Mouse (Mus musculus) forebrain, postnatal 0 days (tissue): ENCODE measurements around the gene Gm47995. TPM values are rescaled to one million over a fixed set of nuclear protein-coding genes. Genes with fewer than 3 reads are reported as not detected.
"Not testable (repeated sequence)": the region's sequence is repeated elsewhere in the genome, so short reads cannot be mapped to it uniquely, and the experiment has no call there.

Experiments used
- ATAC-seq: fragments of 200-750 bp; cut with Nextera tagmentation; 2 replicates; pipeline ENCODE4 v1.8.0; 2017; ENCODE audit warnings: mild to moderate bottlenecking, moderate library complexity
- DNase-seq: peaks from one replicate; pipeline ENCODE4 v3.0.0-alpha.2; 2015
- H3K27ac ChIP-seq: fragments of 300-500 bp; sonication (generic); 2 replicates; pipeline ENCODE4 v1.5.1; 2014; ENCODE audit warnings: low read depth, mild to moderate bottlenecking, antibody characterized with exemption, low read length, moderate library complexity, mixed read lengths
- H3K27me3 ChIP-seq: fragments of 300-500 bp; sonication (generic); 2 replicates; pipeline ENCODE4 v1.6.1; 2014; ENCODE audit warnings: mild to moderate bottlenecking, low read length, mixed read lengths; ENCODE audit not compliant: insufficient read depth
- H3K36me3 ChIP-seq: fragments of 300-500 bp; sonication (generic); 2 replicates; pipeline ENCODE4 v1.6.1; 2014; ENCODE audit warnings: mild to moderate bottlenecking, moderate library complexity; ENCODE audit not compliant: insufficient read depth
- H3K4me1 ChIP-seq: fragments of 300-500 bp; sonication (generic); 2 replicates; pipeline ENCODE4 v1.6.1; 2014; ENCODE audit warnings: antibody characterized with exemption; ENCODE audit not compliant: insufficient read depth
- H3K4me2 ChIP-seq: fragments of 300-500 bp; sonication (generic); 2 replicates; pipeline ENCODE4 v1.6.1; 2014; ENCODE audit warnings: low read depth, mild to moderate bottlenecking, moderate library complexity
- H3K4me3 ChIP-seq: fragments of 300-500 bp; sonication (generic); 2 replicates; pipeline ENCODE4 v1.5.1; 2014; ENCODE audit warnings: low read depth, low read length, mixed read lengths
- H3K9ac ChIP-seq: fragments of 300-500 bp; sonication (generic); 2 replicates; pipeline ENCODE4 v1.6.1; 2014; ENCODE audit warnings: mild to moderate bottlenecking
- H3K9me3 ChIP-seq: fragments of 300-500 bp; sonication (generic); 2 replicates; pipeline ENCODE4 v1.6.1; 2016; ENCODE audit warnings: low read length
- CTCF ChIP-seq: sonication (generic); IDR thresholded peaks from 2 replicates; pipeline ENCODE4 v1.5.1; 2016; ENCODE audit warnings: antibody characterized with exemption, control low read depth, low read depth
- WGBS: fragments of 180-500 bp; shearing (Covaris S2); extraction: QIAGEN DNeasy Blood & Tissue Kit; methylation state at CpG from one replicate; pipeline ENCODE4 v1.1.7; 2014; 5-methylcytosine and 5-hydroxymethylcytosine counted together
- polyA plus RNA-seq: library from polyadenylated mRNA; unstranded; fragments of >200 nt; fragmentation: Nextera tagmentation; extraction: Ambion mirVana; gene quantifications from 2 replicates; pipeline ENCODE4 v1.2.1, GENCODE M21; 2015
- total RNA-seq: library from RNA; depleted of rRNA; stranded (reverse); fragments of >200 nt; gene quantifications from 2 replicates; pipeline ENCODE4 v1.2.3, GENCODE M21; 2014; rRNA removed

The Gm47995 gene
- not detected in 2 replicates for total RNA-seq
- polyA plus RNA-seq: not detected in 2 replicates

DNA sequence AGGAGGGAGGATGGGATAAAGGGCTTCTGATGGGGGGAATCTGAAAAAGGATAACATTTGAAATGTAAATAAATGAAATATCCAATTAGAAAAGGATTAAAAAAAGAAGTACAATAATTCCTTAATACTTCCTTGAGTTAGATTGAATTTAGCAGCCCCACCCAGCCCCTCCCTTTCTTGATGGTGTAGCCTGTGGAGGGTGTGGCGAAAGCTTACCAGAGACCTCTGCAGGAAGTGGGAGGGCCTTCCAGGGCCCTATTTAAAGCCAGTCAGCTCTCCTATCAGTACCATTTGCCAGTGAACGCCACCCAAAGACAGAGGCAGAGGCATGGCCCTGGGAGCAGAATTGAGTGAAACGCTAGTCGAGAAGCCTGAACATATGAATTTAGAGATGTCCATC is at the start of gene Gm47995:
Gene Gm47995, plus strand, starts transcription at position 329 of the 400 bp plus-strand sequence.
- not testable (repeated sequence) for H3K9me3 ChIP-seq, H3K9ac ChIP-seq, DNase-seq, H3K4me2 ChIP-seq, H3K27me3 ChIP-seq, ATAC-seq, H3K27ac ChIP-seq, H3K4me3 ChIP-seq, H3K36me3 ChIP-seq, H3K4me1 ChIP-seq
- 65% methylated on average over 2 of the region's 4 CpGs for WGBS

DNA sequence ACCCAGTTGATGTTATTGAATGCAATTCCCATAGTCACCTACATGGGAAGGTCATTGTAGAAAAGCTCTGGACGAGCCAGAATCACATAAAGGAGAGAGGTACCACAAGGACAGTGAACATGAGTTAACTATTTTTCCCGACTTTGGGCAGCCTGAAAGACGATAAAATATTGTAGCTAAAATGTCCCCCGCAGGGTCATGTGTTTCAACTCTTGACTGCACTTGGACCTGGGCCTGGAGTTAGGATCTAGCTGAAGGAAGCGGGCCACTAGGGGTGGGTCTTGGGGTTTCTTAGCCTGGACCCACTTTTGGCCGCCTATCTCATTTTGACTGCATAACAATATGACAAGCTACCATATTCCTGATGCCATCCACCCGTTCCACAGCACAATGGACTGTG is 48.0 kb upstream of the Gm47995 start:
- no peak overlapping the region for H3K4me2 ChIP-seq

DNA sequence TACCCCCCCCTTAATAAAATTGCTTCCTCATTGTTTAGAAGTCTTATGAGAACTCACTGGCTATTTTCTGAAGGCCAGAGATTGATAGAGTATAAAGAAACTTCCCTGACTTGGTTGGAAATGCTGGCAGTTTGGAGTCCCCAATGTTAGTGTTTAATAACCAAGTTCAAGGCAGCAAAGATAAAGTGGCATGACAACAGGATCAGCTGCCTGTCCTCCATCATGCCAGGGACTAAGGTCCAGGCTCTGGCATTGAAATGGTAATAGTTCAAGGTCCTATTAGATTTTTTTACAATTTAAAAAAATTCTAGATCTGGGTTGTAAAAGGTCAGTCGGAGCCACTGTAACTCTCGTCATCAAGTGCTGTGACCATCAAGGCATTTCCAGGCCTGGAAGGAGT is 47.2 kb upstream of the Gm47995 start:
- ATAC-seq (no peak), DNase-seq (no peak)
- Histone ChIP-seq H3K36me3 (no peaks in the 10 kb centered on the region), H3K27ac (no peak overlapping the region), H3K9ac (no peak overlapping the region), H3K4me1 (no peaks in the 10 kb centered on the region), H3K27me3 (no peaks in the 10 kb centered on the region), H3K4me3 (no peak overlapping the region), H3K4me2 (no peak overlapping the region), H3K9me3 (no peaks in the 10 kb centered on the region)
- WGBS: 66% methylated on average over 2 of the region's 2 CpGs
- no peak for TF ChIP-seq CTCF

More for the DNA sequence above, 48.0 kb upstream of the Gm47995 start:
- no peak for DNase-seq
- Histone ChIP-seq H3K36me3 (no peaks in the 10 kb centered on the region), H3K4me1 (no peaks in the 10 kb centered on the region), H3K9ac (no peak overlapping the region), H3K9me3 (no peaks in the 10 kb centered on the region), H3K27me3 (no peaks in the 10 kb centered on the region), H3K4me3 (no peak overlapping the region), H3K27ac (no peak overlapping the region)
- ATAC-seq: no peak
- TF ChIP-seq CTCF: no peak
- 92% methylated on average over 7 of the region's 7 CpGs for WGBS

DNA sequence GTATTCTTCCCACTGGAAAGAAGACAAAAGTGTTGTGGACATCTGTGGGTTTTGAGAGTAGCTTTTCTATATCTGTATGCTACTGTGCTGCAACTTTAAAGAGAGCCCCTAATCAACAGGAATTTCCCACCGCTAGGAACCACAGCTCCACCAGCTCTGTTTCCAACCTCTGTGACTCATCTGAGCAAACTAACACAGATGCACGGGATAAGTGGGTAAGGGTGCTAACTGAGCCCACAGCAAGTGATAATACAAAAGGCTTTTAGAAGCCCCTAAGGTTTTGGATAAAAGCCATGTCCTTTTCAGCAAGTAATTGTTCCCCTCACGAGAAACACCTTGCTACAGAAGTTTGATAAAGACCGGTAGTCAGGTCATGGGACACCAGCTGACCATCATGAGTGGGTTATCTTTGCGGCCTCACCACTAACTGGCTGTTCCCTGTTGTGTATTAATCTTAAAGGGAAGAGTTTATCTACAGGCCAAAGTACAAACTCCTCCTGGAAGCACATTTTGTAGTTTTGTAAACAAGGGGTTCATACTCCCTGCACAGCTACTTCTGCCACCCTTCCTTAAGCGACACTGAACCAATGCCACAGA is 45.1 kb upstream of the Gm47995 start:
- H3K4me3 ChIP-seq: no peak overlapping the region
- TF ChIP-seq CTCF: no peak
- ATAC-seq (no peak), DNase-seq (no peak)
- no peak overlapping the region for H3K9ac ChIP-seq
- H3K36me3 ChIP-seq: no peaks in the 10 kb centered on the region
- H3K4me1 ChIP-seq: no peaks in the 10 kb centered on the region
- 75% methylated on average over 6 of the region's 6 CpGs for WGBS
- H3K9me3 ChIP-seq: no peaks in the 10 kb centered on the region
- H3K27me3 ChIP-seq: no peaks in the 10 kb centered on the region
- H3K4me2 ChIP-seq: no peak overlapping the region
- H3K27ac ChIP-seq: no peak overlapping the region

DNA sequence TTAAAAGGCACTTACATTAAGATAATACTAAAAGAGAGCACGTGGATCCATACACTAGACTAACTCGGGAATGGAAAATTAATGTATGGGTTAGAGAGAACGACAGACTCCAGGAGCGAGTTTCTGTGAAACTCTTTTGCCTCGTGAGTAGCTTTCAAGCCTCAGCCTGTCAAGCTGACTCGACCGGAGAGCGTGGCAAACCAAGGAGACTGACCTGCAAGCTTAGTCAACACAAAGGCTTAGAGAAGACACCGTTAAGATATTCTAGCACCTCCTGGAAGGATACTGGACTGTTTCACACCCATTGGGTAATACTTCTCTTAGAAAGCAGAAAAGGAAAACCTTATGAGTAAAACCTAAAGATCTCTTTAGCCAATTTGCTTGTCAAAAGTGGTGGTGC is 44.1 kb upstream of the Gm47995 start:
- H3K27me3 ChIP-seq, H3K27ac ChIP-seq, ATAC-seq, H3K4me2 ChIP-seq, H3K9ac ChIP-seq, H3K4me3 ChIP-seq, H3K4me1 ChIP-seq, H3K9me3 ChIP-seq, H3K36me3 ChIP-seq, DNase-seq: not testable (repeated sequence)
- 95% methylated on average over 9 of the region's 9 CpGs for WGBS

DNA sequence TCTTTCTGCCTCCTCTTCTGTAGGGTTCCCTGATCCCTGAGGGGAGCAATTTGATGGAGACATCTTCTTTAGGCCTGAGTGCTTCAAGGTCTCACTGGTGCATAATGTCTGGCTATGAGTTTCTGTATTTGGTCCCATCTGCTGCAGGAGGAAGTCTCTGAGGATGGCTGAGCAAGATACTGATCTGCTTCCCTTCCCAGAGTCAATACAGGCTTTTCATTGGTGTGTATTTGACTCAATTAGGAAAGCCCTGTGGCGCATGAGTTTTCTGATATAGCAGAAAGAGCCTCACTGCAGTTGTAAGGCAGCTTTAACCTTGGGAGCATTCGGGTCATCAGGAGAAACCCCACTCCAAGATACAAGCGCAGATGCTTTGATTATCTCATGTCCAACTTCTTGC is 42.1 kb upstream of the Gm47995 start:
- ATAC-seq (no peak), DNase-seq (no peak)
- no peaks in the 10 kb centered on the region for H3K36me3 ChIP-seq
- H3K27me3 ChIP-seq: no peaks in the 10 kb centered on the region
- TF ChIP-seq CTCF: no peak
- H3K9me3 ChIP-seq: no peaks in the 10 kb centered on the region
- H3K9ac ChIP-seq: no peak overlapping the region
- no peak overlapping the region for H3K27ac ChIP-seq
- H3K4me2 ChIP-seq: no peak overlapping the region
- H3K4me3 ChIP-seq: no peak overlapping the region
- 93% methylated on average over 3 of the region's 3 CpGs for WGBS
- H3K4me1 ChIP-seq: no peaks in the 10 kb centered on the region

DNA sequence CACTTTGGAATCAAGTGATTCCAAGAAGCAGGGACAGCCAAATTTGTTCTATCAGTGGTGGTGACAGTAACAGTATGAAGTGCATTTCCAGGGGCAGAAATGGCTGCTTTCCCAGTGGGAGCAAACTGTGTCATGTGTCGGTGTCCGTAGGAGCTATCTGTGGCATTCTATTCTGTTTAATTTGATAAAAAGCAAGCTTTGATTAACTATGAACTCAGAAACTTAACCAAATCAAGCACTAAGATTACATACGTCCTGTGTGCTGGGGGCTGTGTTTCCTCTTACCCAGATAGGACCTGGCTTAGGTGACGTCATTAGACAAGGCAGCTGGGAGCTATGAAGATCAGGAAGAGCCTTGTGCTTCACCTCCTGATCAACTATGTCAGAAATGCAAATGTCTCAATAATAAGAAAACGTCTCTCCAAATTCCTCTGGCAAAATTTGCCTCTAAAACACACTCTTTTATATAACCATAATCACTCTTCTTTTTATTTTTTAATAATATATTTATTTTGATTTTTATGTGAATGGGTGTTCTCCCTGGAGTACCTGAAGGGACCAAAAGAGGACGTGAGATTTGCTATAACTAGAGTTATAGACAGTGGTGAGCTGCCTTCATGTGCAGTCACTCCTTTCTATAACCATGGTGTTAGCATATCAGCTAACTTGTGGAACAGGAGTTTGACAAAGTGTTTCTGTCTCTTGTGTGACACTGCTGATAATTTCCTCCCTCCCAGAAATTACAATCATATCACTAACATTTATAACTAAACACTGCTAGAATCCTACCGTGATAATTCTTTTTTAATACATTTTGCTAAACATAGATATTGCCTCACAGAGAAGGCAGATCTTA is 41.2 kb upstream of the Gm47995 start:
- H3K4me3 ChIP-seq: no peak overlapping the region
- no peaks in the 10 kb centered on the region for H3K4me1 ChIP-seq
- no peak overlapping the region for H3K27ac ChIP-seq
- no peak for TF ChIP-seq CTCF
- H3K4me2 ChIP-seq: no peak overlapping the region
- H3K9ac ChIP-seq: no peak overlapping the region
- no peak for DNase-seq
- no peaks in the 10 kb centered on the region for H3K36me3 ChIP-seq
- H3K9me3 ChIP-seq: no peaks in the 10 kb centered on the region
- H3K27me3 ChIP-seq: no peaks in the 10 kb centered on the region
- ATAC-seq: no peak
- WGBS: 58% methylated on average over 7 of the region's 7 CpGs
